Mouse (Mus musculus) hindbrain, embryonic 11.5 days (tissue): ENCODE data around the gene Ceacam9. TPM values are rescaled to one million over a fixed set of nuclear protein-coding genes. Genes with fewer than 3 reads are reported as not detected.

ENCODE experiments used
- ATAC-seq: fragments of 200-750 bp; cut with Nextera tagmentation; 2 replicates; pipeline ENCODE4 v1.8.0; 2017; ENCODE audit warnings: mild to moderate bottlenecking, moderate TSS enrichment, moderate library complexity; ENCODE audit not compliant: low FRiP score
- DNase-seq: peaks from one replicate; pipeline ENCODE4 v3.0.0-alpha.2; 2015; ENCODE audit warnings: low spot score
- H3K27ac ChIP-seq: fragments of 300-500 bp; sonication (generic); 2 replicates; pipeline ENCODE4 v1.5.1; 2014; ENCODE audit warnings: mild to moderate bottlenecking, low read depth, low read length
- H3K27me3 ChIP-seq: fragments of 300-500 bp; sonication (generic); 2 replicates; pipeline ENCODE4 v1.6.1; 2014; ENCODE audit warnings: mild to moderate bottlenecking, low read length, moderate library complexity, mixed read lengths; ENCODE audit not compliant: control insufficient read depth, insufficient read depth
- H3K36me3 ChIP-seq: fragments of 300-500 bp; sonication (generic); 2 replicates; pipeline ENCODE4 v1.6.1; 2014; ENCODE audit warnings: mild to moderate bottlenecking, low read length, moderate library complexity, mixed read lengths; ENCODE audit not compliant: control insufficient read depth, insufficient read depth
- H3K4me1 ChIP-seq: fragments of 300-500 bp; sonication (generic); replicated peaks from 2 replicates; pipeline ENCODE4 v1.6.1; 2014; ENCODE audit warnings: low read length, mixed read lengths; ENCODE audit not compliant: control insufficient read depth, insufficient read depth
- H3K4me2 ChIP-seq: fragments of 300-500 bp; sonication (generic); replicated peaks from 2 replicates; pipeline ENCODE4 v1.6.1; 2014; ENCODE audit warnings: mild to moderate bottlenecking, low read depth, low read length
- H3K4me3 ChIP-seq: fragments of 300-500 bp; sonication (generic); 2 replicates; pipeline ENCODE4 v1.5.1; 2014; ENCODE audit warnings: low read depth, low read length
- H3K9ac ChIP-seq: fragments of 300-500 bp; sonication (generic); 2 replicates; pipeline ENCODE4 v1.6.1; 2014; ENCODE audit warnings: low read depth, low read length
- H3K9me3 ChIP-seq: fragments of 300-500 bp; sonication (generic); 2 replicates; pipeline ENCODE4 v1.6.1; 2016; ENCODE audit warnings: low read length; ENCODE audit not compliant: control insufficient read depth
- WGBS: fragments of 180-500 bp; shearing (Covaris S2); extraction: QIAGEN DNeasy Blood & Tissue Kit; methylation state at CpG from one replicate; pipeline ENCODE4 v1.1.7; 2014; 5-methylcytosine and 5-hydroxymethylcytosine counted together
- polyA plus RNA-seq: library from polyadenylated mRNA; unstranded; fragments of >200 nt; fragmentation: Nextera tagmentation; extraction: Ambion mirVana; gene quantifications from 2 replicates; pipeline ENCODE4 v1.2.1, GENCODE M21; 2014

Ceacam9 gene
- polyA plus RNA-seq, 1 experiment from 2014 or later, result not detected

GRCm38 (mm10) chr7:16752016-16752415, 30.3 kb downstream of the Ceacam9 start:
- Histone ChIP-seq H3K9ac (no peak overlapping the region), H3K36me3 (peaks cover 13% of the 10 kb centered on the region; the same call in 1 of the 2 replicates), H3K4me3 (no peak overlapping the region), H3K9me3 (no peaks in the 10 kb centered on the region), H3K27me3 (no peaks in the 10 kb centered on the region), H3K4me1 (no peaks in the 10 kb centered on the region), H3K4me2 (no peak overlapping the region), H3K27ac (no peak overlapping the region)
- WGBS, result 81% methylated on average over 12 of the region's 12 CpGs
- DNase-seq, result no peak
- ATAC-seq, result no peak

GRCm38 (mm10) chr7:16755362-16756017, 33.8 kb downstream of the Ceacam9 start:
- DNase-seq, result no peak
- no peaks in the 10 kb centered on the region for H3K27me3 ChIP-seq

GRCm38 (mm10) chr7:16758872-16759574, 37.3 kb downstream of the Ceacam9 start:
- Histone ChIP-seq H3K36me3 (no peaks in the 10 kb centered on the region), H3K27me3 (no peaks in the 10 kb centered on the region), H3K4me3 (no peak overlapping the region), H3K27ac (no peak overlapping the region), H3K9ac (no peak overlapping the region), H3K4me2 (no peak overlapping the region), H3K9me3 (no peaks in the 10 kb centered on the region), H3K4me1 (no peaks in the 10 kb centered on the region)
- 73% methylated on average over 10 of the region's 11 CpGs for WGBS
- peak; percentile 44 for DNase-seq
- ATAC-seq, result peak; percentile 40; the same call in 1 of the 2 replicates

More at GRCm38 (mm10) chr7:16755362-16756017, 33.8 kb downstream of the Ceacam9 start:
- no peaks in the 10 kb centered on the region for H3K4me1 ChIP-seq
- no peaks in the 10 kb centered on the region for H3K9me3 ChIP-seq
- H3K36me3 ChIP-seq, result no peaks in the 10 kb centered on the region
- H3K4me3 ChIP-seq, result no peak overlapping the region
- no peak overlapping the region for H3K9ac ChIP-seq
- no peak overlapping the region for H3K27ac ChIP-seq
- no peak overlapping the region for H3K4me2 ChIP-seq
- WGBS, result 72% methylated on average over 17 of the region's 17 CpGs
- ATAC-seq, result no peak

- 21% methylated on average over 8 of the region's 8 CpGs for WGBS
- ATAC-seq (no peak), DNase-seq (no peak)
Measured at GRCm38 (mm10) chr7:16760292-16760691, 38.6 kb downstream of the Ceacam9 start.

GRCm38 (mm10) chr7:16761005-16761481, 39.3 kb downstream of the Ceacam9 start:
- Histone ChIP-seq H3K4me2 (no peak overlapping the region), H3K27ac (no peak overlapping the region)
- WGBS, result 44% methylated on average over 10 of the region's 10 CpGs

More at GRCm38 (mm10) chr7:16760292-16760691, 38.6 kb downstream of the Ceacam9 start:
- no peaks in the 10 kb centered on the region for H3K4me1 ChIP-seq
- H3K4me2 ChIP-seq, result no peak overlapping the region
- no peaks in the 10 kb centered on the region for H3K27me3 ChIP-seq
- H3K9ac ChIP-seq, result no peak overlapping the region
- H3K4me3 ChIP-seq, result no peak overlapping the region
- H3K9me3 ChIP-seq, result no peaks in the 10 kb centered on the region
- no peaks in the 10 kb centered on the region for H3K36me3 ChIP-seq
- no peak overlapping the region for H3K27ac ChIP-seq

GRCm38 (mm10) chr7:16761630-16762029, 39.9 kb downstream of the Ceacam9 start:
- H3K36me3 ChIP-seq, result no peaks in the 10 kb centered on the region
- no peak overlapping the region; the same call in 1 of the 2 replicates for H3K4me2 ChIP-seq
- no peak overlapping the region for H3K4me3 ChIP-seq
- no peak for ATAC-seq
- DNase-seq, result no peak
- no peaks in the 10 kb centered on the region for H3K4me1 ChIP-seq
- no peaks in the 10 kb centered on the region for H3K9me3 ChIP-seq
- no peak overlapping the region for H3K9ac ChIP-seq
- 57% methylated on average over 5 of the region's 5 CpGs for WGBS
- H3K27ac ChIP-seq, result no peak overlapping the region
- H3K27me3 ChIP-seq, result no peaks in the 10 kb centered on the region

More at GRCm38 (mm10) chr7:16761005-16761481, 39.3 kb downstream of the Ceacam9 start:
- ATAC-seq, result no peak
- Histone ChIP-seq H3K27me3 (no peaks in the 10 kb centered on the region), H3K9ac (no peak overlapping the region), H3K4me3 (no peak overlapping the region), H3K9me3 (no peaks in the 10 kb centered on the region), H3K4me1 (no peaks in the 10 kb centered on the region), H3K36me3 (no peaks in the 10 kb centered on the region)
- no peak for DNase-seq

DNA sequence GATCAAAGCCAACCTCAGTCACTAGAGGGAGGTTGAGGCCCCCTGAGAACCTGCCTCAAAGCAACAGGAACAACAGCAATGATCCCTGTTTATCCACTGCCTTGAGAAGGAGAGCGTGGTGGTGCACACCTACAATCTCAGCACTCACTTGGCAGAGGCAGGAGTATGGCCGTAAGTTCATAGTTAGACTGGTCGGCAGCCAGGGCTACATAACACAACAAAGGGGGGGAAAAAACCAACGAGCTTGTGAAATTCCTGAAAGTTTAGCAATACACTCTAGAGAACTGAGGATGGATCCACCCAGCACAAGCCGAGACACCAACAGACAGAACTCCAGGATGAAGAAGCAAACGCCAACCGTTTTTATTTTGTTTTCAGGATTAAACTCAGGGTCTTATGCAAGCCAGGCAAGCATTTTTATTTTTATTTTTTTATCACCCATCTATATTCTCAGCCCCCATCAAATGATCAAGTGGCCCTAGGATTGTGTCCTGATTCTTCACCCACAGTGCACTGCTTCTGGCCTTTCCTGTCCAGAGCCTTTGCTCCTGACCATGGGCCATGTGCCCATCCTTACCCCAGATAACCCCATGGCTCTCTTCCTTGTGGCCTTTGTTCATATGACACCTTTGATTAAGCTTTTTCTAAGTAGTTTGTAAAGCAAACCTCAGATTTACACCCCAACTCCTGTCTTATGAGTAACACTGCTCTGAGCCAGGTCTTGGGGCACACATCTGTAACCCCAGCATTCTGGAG, 41.9 kb downstream of the Ceacam9 start:
- Histone ChIP-seq H3K9me3 (no peaks in the 10 kb centered on the region), H3K27me3 (no peaks in the 10 kb centered on the region), H3K4me3 (no peak overlapping the region), H3K36me3 (no peaks in the 10 kb centered on the region), H3K4me1 (no peaks in the 10 kb centered on the region), H3K4me2 (no peak overlapping the region), H3K9ac (no peak overlapping the region), H3K27ac (no peak overlapping the region)
- ATAC-seq (no peak), DNase-seq (no peak)
- WGBS, result 91% methylated on average over 7 of the region's 7 CpGs

- Histone ChIP-seq H3K4me2 (no peak overlapping the region), H3K9me3 (no peaks in the 10 kb centered on the region), H3K36me3 (no peaks in the 10 kb centered on the region), H3K27me3 (no peaks in the 10 kb centered on the region), H3K4me3 (no peak overlapping the region), H3K4me1 (no peaks in the 10 kb centered on the region), H3K27ac (no peak overlapping the region), H3K9ac (no peak overlapping the region)
- ATAC-seq (no peak), DNase-seq (no peak)
- WGBS, result 32% methylated on average over 2 of the region's 2 CpGs
Measured at GRCm38 (mm10) chr7:16766443-16766842, 44.7 kb downstream of the Ceacam9 start.
